Mouse (Mus musculus): ENCODE results near the gene Tbc1d12. TPM values are rescaled to one million over a fixed set of nuclear protein-coding genes. Genes with fewer than 3 reads are reported as not detected.

Gene Tbc1d12
- polyA plus RNA-seq, 1 experiment from 2014 or later = 5.1 TPM

DNA sequence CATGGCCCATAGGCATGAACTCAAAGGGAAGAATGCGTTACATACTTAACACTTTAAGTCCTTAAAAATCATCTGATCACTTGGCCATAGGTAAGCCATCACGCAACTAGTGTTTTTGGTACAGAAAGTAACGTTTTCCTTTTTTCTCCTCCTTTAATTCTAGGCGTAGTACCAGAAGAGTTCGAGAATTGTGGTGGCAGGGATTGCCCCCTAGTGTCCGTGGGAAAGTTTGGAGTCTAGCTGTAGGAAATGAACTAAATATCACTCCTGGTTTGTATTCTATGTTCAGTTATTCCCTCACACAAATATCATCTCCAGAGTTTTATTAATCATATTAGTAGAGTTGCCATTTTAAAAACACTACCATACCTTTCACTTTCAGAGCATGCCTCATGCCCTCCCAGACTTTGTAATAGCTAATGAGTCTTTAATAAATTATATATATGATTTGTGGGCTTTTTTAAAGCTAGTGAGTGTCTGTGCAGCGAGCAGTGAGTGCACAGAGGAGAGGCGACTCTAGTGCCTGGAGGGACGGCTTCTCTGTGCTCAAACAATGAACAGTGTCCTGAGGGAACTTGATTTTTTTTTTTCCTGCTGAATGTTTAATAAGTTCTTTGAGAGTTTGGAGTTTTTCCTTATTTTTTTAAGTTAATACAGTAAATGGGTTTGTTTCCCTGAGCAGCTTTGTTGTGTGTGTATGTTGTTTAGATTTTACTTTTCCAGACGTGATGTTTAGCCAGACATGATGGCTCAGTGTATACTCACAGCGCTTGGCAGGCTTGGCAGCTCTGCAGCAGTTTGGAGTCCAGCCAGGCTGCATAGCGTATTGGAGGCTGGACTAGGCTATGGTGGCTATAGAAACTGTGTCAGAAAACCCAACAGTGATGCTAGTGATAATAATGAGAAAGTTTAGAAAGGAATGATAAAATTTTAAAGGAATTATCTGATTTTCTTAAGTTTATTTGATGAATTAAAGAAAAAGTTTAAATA lies 65.1 kb downstream of the Tbc1d12 start:
- ATAC-seq = peak; percentile 92
- Histone ChIP-seq H3K4me3 (replicated peaks; ENCODE audit: low read length) (no peak overlapping the region), H3K4me1 (replicated peaks; ENCODE audit: control insufficient read depth, insufficient read depth, low read length) (peaks cover 4% of the 10 kb centered on the region; the same call in 1 of the 2 replicates), H3K27ac (ENCODE audit: low read length) (no peak overlapping the region), H3K9me3 (ENCODE audit: control insufficient read depth, low read length) (no peaks in the 10 kb centered on the region), H3K9ac (replicated peaks; ENCODE audit: low read depth, low read length) (no peak overlapping the region), H3K27me3 (replicated peaks; ENCODE audit: control insufficient read depth, insufficient read depth, low read length) (no peaks in the 10 kb centered on the region), H3K36me3 (ENCODE audit: control insufficient read depth, insufficient read depth) (peaks cover 2% of the 10 kb centered on the region; the same call in 1 of the 2 replicates), H3K4me2 (ENCODE audit: low read length) (no peak overlapping the region)
- 50% methylated on average over 12 of the region's 12 CpGs for WGBS

DNA sequence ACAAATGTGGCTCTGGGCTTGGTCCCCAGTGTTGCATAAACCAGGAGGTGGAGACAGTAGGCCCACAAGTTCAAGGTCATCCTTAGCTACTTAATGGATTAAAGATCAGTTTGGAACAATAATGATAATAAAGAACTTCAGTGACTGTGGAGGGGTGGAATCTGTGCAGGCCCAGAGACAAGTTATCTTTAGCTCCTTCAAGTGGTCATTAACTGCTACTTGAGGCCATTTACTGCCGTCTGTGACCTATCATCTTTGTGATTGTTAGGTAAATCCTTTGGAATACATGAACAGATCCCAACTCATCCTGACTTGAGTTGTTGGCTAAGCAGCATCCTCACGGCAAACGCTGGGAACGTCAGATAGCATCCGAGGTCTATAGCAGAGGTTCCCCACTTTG lies 66.1 kb downstream of the Tbc1d12 start:
- Histone ChIP-seq H3K9me3 (ENCODE audit: control insufficient read depth, low read length) (no peaks in the 10 kb centered on the region), H3K9ac (replicated peaks; ENCODE audit: low read depth, low read length) (no peak overlapping the region), H3K4me1 (replicated peaks; ENCODE audit: control insufficient read depth, insufficient read depth, low read length) (peaks cover 4% of the 10 kb centered on the region; the same call in 1 of the 2 replicates), H3K4me2 (ENCODE audit: low read length) (no peak overlapping the region), H3K4me3 (replicated peaks; ENCODE audit: low read length) (no peak overlapping the region), H3K27ac (ENCODE audit: low read length) (no peak overlapping the region), H3K27me3 (replicated peaks; ENCODE audit: control insufficient read depth, insufficient read depth, low read length) (no peaks in the 10 kb centered on the region), H3K36me3 (ENCODE audit: control insufficient read depth, insufficient read depth) (peaks cover 2% of the 10 kb centered on the region; the same call in 1 of the 2 replicates)
- ATAC-seq = no peak
- 88% methylated on average over 5 of the region's 5 CpGs for WGBS

DNA sequence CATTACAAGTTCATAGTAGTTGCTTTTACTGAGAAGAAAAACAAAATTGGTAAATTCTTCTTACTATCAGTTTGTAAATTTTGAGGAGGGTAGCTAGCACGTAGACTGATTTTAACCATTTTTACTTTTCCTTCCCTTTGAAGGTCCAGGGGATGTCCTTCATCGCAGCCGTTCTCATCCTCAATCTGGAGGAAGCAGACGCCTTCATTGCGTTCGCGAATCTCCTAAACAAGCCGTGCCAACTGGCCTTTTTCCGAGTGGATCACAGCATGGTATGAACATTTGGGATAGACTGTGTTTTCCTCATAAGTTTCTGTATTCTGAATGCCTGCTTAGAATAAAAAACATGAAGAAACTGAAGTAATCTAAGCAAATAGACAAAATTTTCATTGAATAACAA lies 77.4 kb downstream of the Tbc1d12 start:
- Histone ChIP-seq H3K4me1 (replicated peaks; ENCODE audit: control insufficient read depth, insufficient read depth, low read length) (no peaks in the 10 kb centered on the region), H3K27ac (ENCODE audit: low read length) (no peak overlapping the region), H3K4me2 (ENCODE audit: low read length) (no peak overlapping the region), H3K9ac (replicated peaks; ENCODE audit: low read depth, low read length) (no peak overlapping the region), H3K36me3 (ENCODE audit: control insufficient read depth, insufficient read depth) (peaks cover 5% of the 10 kb centered on the region; the same call in 1 of the 2 replicates), H3K4me3 (replicated peaks; ENCODE audit: low read length) (no peak overlapping the region), H3K9me3 (ENCODE audit: control insufficient read depth, low read length) (no peaks in the 10 kb centered on the region), H3K27me3 (replicated peaks; ENCODE audit: control insufficient read depth, insufficient read depth, low read length) (no peaks in the 10 kb centered on the region)
- whole genome bisulfite sequencing = 92% methylated on average over 9 of the region's 9 CpGs
- ATAC-seq = no peak

DNA sequence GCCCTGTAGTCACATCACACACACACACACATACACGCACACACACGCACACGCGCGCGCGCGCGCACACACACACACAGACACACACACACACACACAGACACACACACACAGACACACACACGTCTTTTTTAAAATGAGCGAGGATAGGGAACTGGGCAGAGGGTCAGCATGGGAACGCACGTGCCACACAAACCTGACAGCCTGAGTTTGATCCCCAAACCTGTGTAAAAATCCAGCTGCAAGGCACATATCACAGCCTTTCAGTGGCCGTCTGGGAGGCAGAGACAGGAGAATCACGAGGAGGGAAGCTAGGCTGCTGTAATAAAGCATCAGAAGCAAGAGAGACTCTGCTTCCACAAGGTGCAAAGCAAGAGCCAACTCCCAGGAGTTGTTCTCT lies 78.5 kb downstream of the Tbc1d12 start:
- Histone ChIP-seq H3K36me3 (ENCODE audit: control insufficient read depth, insufficient read depth) (peaks cover 5% of the 10 kb centered on the region; the same call in 1 of the 2 replicates), H3K4me3 (replicated peaks; ENCODE audit: low read length) (no peak overlapping the region), H3K4me1 (replicated peaks; ENCODE audit: control insufficient read depth, insufficient read depth, low read length) (no peaks in the 10 kb centered on the region), H3K9me3 (ENCODE audit: control insufficient read depth, low read length) (no peaks in the 10 kb centered on the region), H3K27ac (ENCODE audit: low read length) (no peak overlapping the region), H3K27me3 (replicated peaks; ENCODE audit: control insufficient read depth, insufficient read depth, low read length) (no peaks in the 10 kb centered on the region), H3K9ac (replicated peaks; ENCODE audit: low read depth, low read length) (no peak overlapping the region), H3K4me2 (ENCODE audit: low read length) (no peak overlapping the region)
- no peak for ATAC-seq
- 93% methylated on average over 15 of the region's 15 CpGs for WGBS

DNA sequence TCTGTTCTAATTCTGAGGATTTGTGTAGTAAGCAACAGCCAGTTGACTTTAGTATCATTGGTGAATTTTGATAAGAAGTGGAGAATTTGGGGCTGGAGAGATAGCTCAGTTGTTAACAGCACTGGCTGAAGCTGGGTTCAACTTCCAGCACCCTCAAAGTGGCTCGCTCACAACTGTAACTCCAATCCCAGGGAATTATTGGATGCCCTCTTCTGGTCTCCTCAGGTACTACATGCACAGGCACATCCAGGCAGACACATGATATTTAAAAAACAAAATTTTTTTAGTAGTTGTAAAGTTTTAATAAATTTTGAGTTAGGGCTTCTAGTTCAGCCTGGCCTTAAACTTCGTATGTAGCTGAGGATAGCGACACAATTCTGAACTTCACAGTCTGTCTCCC lies 79.3 kb downstream of the Tbc1d12 start:
- H3K36me3 ChIP-seq (ENCODE audit: control insufficient read depth, insufficient read depth) = peaks cover 5% of the 10 kb centered on the region; the same call in 1 of the 2 replicates
- H3K4me2 ChIP-seq (ENCODE audit: low read length) = no peak overlapping the region
- no peaks in the 10 kb centered on the region for H3K4me1 ChIP-seq (replicated peaks; ENCODE audit: control insufficient read depth, insufficient read depth, low read length)
- no peak for ATAC-seq
- H3K9ac ChIP-seq (replicated peaks; ENCODE audit: low read depth, low read length) = no peak overlapping the region
- H3K4me3 ChIP-seq (replicated peaks; ENCODE audit: low read length) = no peak overlapping the region
- WGBS = 40% methylated on average over 3 of the region's 3 CpGs
- no peaks in the 10 kb centered on the region for H3K9me3 ChIP-seq (ENCODE audit: control insufficient read depth, low read length)
- no peak overlapping the region for H3K27ac ChIP-seq (ENCODE audit: low read length)
- no peaks in the 10 kb centered on the region for H3K27me3 ChIP-seq (replicated peaks; ENCODE audit: control insufficient read depth, insufficient read depth, low read length)

DNA sequence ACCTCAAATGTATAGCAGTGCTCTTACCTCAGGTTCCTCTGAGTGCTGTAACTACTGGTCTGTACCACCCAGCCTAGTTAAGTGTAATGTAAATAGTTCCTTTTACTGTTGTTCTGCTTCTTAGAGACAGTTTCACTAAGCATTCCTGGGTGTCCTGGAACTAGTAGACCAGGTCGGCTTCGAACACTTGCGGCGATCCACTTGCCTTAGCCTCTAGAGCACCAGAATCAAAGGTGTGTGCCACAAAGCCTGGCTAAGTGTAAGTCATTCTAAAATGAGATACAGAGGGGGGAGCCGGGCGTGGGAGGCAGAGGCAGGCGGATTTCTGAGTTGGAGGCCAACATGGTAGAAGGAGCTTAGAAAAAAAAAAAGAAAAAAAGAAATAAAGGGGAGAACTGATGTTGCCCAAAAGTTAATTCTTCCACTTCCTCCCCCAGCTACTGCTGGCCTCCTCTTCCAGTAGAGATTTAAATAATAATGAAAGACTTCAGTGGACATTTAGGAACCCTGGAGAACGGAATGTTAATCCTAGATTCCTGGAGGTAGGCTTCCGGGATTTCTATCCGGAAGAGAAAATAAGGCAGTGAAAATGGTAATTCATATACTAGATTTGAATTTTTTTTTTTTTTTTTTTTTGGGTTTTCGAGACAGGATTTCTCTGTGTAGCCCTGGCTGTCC lies 92.2 kb downstream of the Tbc1d12 start:
- 87% methylated on average over 10 of the region's 11 CpGs for WGBS
- peaks cover 10% of the 10 kb centered on the region for H3K4me1 ChIP-seq (replicated peaks; ENCODE audit: control insufficient read depth, insufficient read depth, low read length)
- H3K36me3 ChIP-seq (ENCODE audit: control insufficient read depth, insufficient read depth) = no peaks in the 10 kb centered on the region
- H3K4me3 ChIP-seq (replicated peaks; ENCODE audit: low read length) = no peak overlapping the region
- H3K27ac ChIP-seq (ENCODE audit: low read length) = no peak overlapping the region
- ATAC-seq = no peak
- H3K4me2 ChIP-seq (ENCODE audit: low read length) = no peak overlapping the region
- H3K9ac ChIP-seq (replicated peaks; ENCODE audit: low read depth, low read length) = no peak overlapping the region
- H3K9me3 ChIP-seq (ENCODE audit: control insufficient read depth, low read length) = no peaks in the 10 kb centered on the region
- no peaks in the 10 kb centered on the region for H3K27me3 ChIP-seq (replicated peaks; ENCODE audit: control insufficient read depth, insufficient read depth, low read length)

DNA sequence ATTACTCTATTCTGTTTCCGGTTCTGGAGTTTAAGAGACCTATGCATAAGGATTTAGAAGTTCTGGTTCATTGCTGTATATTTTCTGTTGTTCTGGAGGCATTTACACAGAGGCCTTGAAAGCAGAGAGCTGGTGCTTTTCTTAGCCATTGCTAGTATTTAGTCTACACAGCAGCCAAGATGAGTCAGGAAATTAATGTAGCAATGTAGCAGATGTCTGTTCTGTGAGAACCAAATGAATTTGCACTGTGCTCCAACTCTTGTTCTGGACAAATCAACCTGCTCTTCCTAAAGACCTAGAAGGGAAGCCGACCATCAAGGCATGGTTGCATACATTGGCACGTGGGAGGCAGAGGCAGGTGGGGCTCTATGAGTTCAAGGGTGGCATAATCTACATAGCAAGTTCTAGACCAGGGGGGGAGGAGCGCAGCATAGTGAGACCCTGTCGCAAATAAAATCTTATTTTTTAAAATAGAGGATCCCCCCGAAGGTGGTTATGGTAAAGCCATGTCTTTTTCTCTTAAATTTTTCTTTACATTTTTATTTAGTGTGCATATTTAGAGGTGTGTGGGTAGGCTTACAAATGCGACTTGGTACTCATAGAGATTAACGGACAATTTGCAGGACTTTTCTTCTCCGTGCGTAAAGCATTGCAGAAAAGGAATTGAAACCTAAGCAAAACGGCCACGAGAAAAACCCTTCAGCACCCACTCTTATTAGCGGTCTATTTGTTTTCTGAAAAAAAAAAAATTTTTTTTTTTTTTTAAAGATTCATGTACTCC lies 93.3 kb downstream of the Tbc1d12 start:
- Histone ChIP-seq H3K36me3 (ENCODE audit: control insufficient read depth, insufficient read depth) (no peaks in the 10 kb centered on the region), H3K27ac (ENCODE audit: low read length) (no peak overlapping the region), H3K27me3 (replicated peaks; ENCODE audit: control insufficient read depth, insufficient read depth, low read length) (no peaks in the 10 kb centered on the region), H3K4me2 (ENCODE audit: low read length) (peak overlapping the region; percentile 99), H3K4me1 (replicated peaks; ENCODE audit: control insufficient read depth, insufficient read depth, low read length) (peaks cover 10% of the 10 kb centered on the region), H3K4me3 (replicated peaks; ENCODE audit: low read length) (peak overlapping the region; percentile 67), H3K9me3 (ENCODE audit: control insufficient read depth, low read length) (no peaks in the 10 kb centered on the region), H3K9ac (replicated peaks; ENCODE audit: low read depth, low read length) (peak overlapping the region; percentile 88)
- no peak for ATAC-seq
- WGBS = 70% methylated on average over 13 of the region's 13 CpGs

DNA sequence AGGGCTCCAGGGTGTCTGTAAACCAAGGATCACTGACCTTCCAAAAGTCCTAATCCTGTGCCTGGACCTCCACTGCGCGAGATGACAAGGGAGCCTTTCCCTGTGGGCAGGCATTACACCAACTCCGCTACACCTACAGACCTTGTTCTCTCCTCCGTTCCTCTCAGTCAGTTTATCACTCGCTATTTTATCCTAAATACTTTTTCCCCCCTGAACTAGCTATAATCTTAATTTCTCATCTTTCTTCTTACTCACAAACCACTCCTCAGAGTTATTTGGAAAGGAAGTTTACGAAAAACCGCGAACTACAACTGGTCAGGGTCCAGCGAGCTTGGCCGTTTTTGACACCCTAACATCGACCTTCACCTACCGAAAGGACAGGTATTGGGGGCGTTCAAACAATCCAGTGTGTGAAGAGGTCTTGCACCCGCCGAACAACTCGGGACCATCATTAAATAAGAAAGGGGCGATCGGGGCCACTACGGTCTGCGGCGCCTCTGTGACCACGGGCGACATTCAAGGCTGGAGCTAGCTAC lies 93.9 kb downstream of the Tbc1d12 start:
- 1% methylated on average over 23 of the region's 23 CpGs for WGBS
- Histone ChIP-seq H3K36me3 (ENCODE audit: control insufficient read depth, insufficient read depth) (no peaks in the 10 kb centered on the region), H3K27me3 (replicated peaks; ENCODE audit: control insufficient read depth, insufficient read depth, low read length) (no peaks in the 10 kb centered on the region), H3K4me1 (replicated peaks; ENCODE audit: control insufficient read depth, insufficient read depth, low read length) (peaks cover 10% of the 10 kb centered on the region), H3K4me2 (ENCODE audit: low read length) (peak overlapping the region; percentile 99), H3K9ac (replicated peaks; ENCODE audit: low read depth, low read length) (peak overlapping the region; percentile 88), H3K9me3 (ENCODE audit: control insufficient read depth, low read length) (no peaks in the 10 kb centered on the region), H3K27ac (ENCODE audit: low read length) (no peak overlapping the region), H3K4me3 (replicated peaks; ENCODE audit: low read length) (peak overlapping the region; percentile 67)
- ATAC-seq = peak; percentile 29

All from forebrain, embryonic 16.5 days (tissue).